Mouse (Mus musculus) lung, postnatal 36 days (tissue): ENCODE data around the gene Arid3a.
"Not testable (repeated sequence)": the region's sequence is repeated elsewhere in the genome, so short reads cannot be mapped to it uniquely, and the experiment has no call there.

ENCODE experiments used
- DNase-seq: peaks from one replicate; pipeline ENCODE4 v3.0.0; 2022; ENCODE audit warnings: mixed read lengths

Gene Arid3a

GRCm38 (mm10) chr10:79926491-79927323 lies at the start of gene Arid3a:
Arid3a (plus strand) TSS chr10:79927043.
- peak; percentile 92 for DNase-seq

DNA sequence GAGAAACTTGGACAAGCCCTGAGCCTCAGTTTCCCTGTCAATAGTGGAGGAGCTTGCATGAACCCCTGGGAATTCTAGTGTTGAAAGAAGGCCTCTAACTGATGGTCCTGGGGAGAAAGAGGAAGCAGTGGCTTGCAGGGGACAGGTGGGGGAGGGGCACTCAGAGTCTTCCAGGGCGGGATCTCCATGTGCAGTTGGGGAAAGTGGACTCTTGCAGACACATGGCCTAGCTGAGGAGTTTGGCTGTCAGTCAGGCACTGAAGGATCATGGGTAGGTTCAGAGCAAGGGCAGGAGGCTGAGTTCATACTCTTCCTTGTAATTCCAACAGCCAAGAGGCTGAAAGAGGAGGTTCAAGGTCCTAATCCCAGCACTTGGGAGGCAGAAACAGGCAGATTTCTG lies 49.7 kb upstream of the Arid3a start:
- no peak for DNase-seq

DNA sequence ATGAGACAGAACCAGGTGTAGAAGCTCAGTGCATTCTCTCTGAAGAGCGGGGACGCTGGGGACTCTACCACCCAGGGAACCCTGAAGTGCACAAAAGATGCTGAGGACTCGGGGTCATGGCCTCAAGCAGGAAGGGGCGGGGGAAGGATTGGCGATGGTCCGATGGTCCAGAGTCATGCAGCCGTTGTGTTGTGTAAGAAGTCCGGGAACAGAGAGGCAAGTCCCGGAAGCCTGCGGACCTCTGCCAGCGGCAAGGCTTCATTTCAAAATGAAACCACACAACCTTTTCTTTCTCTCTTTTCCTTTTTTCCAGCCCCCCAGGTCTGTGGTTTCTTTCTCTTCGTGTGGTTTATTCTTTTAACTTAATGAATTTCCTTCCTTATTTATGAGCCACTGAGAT lies 49.1 kb upstream of the Arid3a start:
- DNase-seq: peak; percentile 81

DNA sequence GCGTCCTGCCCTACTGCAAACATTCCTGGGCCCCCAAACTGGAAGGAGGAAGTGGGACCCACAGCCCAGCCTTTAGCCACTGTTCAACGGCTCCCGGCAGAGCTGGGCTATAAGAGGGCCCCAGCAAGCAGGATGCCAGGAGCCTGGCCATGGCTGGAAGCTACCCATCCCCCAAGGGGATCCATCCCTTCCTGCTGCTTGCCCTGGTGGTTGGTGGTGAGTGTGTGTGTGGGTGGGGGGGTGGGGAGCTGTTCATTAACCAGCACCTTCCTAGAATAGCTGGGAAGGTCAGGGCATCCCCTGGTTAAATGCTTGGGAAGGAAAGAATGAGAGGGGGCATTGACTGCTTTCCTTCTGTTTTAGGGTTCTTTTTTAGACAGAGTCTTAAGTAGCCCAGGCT lies 47.3 kb upstream of the Arid3a start:
- DNase-seq: no peak

DNA sequence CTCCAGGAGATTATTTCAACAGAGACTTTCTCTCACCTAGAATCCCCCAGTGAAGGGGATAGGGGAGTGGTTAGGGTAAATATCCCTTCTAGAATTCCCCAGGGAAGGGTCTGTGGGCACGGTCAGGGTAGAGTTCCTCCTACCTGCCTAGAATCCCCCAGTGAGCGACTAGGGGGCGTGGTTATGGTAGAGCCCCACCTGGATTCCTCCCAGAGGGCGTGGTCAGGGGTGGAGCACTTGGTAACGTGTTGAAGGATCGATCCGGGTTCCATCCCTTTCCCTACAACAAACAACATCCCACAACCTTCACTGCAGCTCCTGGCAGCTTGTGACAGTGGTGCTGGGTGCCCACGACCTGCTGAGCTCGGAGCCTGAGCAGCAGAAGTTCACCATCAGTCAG lies 46.1 kb upstream of the Arid3a start:
- peak; percentile 31 for DNase-seq

- peak; percentile 34 for DNase-seq
Observed at GRCm38 (mm10) chr10:79881981-79882380, 44.9 kb upstream of the Arid3a start.

DNA sequence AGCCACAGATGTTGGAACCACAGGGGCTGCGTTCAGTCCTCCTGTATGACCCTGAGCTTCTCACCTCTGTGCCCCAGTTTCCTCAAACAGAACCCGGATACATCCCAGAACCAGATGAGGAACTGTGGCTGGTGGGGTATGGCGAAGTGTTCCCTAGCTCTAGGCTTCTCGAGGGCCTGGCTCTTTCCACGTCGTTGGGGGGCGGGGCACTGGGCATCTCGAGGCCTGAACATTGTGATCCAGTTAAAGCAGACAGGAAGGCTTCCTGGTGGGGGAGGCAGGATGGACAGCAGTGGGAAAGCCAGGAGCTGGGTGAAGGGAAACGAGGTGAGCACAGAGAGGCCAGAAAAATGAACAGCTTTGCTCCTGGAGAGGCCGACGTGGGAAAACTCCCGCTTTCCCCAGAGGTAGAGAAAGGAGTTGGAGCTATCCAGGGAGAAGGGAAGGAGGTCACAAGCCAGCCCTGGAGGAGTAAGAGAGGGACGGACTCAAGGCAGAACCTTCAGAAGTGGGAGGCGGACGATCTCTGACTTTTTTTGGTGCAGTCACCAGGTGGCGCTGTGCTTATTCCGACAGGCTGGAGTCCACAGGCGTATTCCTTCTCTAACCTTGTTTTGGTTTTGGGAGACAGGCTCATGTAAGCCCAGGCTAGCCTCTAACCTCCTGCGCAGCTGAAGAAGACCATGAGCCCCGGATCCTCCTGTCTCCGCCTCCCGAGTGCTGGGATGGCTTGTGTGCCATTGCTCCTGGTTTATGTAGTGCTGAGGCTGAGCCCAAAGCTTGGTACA lies 43.4 kb upstream of the Arid3a start:
- peak; percentile 93 for DNase-seq

DNA sequence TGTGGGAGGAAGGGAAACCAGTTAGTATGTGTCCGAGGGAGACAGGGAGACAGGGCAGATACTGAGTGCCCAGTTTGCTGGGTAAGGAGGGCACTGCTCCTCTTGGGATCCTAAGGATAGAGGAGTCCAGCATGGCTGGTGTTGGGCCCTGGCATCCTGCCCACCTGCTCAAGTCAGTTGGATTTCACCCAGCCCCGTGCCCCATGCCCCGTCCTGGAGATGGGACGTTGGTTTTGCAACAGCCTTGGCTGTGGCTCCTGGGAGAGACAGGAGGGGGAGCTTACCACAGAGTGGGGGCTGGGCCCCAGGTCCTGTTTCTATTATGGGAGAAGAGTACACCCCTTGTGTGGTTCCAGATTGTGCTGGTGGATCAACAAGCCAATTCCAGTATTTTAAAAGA lies 42.4 kb upstream of the Arid3a start:
- DNase-seq: peak; percentile 75

- not testable (repeated sequence) for DNase-seq
Observed at GRCm38 (mm10) chr10:79884938-79885337, 41.9 kb upstream of the Arid3a start.

GRCm38 (mm10) chr10:79886054-79886453 lies 40.8 kb upstream of the Arid3a start, which contains the start of gene Elane:
Elane (plus strand) TSS chr10:79886247.
- no peak for DNase-seq

DNA sequence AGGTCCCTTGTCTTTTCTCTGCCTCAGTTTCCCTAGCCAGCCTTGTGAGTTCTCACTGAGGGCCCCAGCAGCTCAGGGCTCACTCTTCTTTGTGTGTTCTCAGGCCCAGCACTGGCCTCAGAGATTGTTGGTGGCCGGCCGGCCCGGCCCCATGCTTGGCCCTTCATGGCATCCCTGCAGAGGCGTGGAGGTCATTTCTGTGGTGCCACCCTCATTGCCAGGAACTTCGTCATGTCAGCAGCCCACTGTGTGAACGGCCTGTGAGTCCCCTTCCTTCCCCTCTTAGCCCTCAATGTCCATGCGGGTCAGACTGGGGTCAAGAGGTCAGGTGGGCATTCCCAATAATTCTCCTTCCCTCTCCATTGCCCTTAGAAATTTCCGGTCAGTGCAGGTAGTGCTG lies 40.2 kb upstream of the Arid3a start:
- DNase-seq: no peak

DNA sequence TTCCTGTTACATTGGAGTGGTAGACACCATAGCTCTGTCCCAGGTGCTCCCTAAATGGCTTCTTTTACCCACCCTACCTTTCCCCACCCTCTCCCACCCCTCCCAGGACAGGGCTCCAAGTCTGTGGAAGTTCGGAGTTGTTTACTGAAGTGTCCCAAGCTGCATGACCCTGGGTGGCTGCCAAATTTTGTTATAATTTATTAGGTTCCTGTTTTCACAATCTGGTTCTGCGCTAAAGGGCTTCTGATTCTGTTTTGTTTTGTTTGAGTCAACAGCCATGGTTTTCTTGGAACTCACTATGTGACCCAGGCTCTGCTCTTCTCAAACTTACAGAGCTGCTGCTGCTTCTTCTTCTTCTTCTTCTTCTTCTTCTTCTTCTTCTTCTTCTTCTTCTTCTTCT lies 37.5 kb upstream of the Arid3a start:
- DNase-seq: peak; percentile 67

- DNase-seq: no peak
Observed at GRCm38 (mm10) chr10:79890670-79891069, 36.2 kb upstream of the Arid3a start, which contains the start of gene Cfd. Cfd (plus strand) TSS chr10:79890853.

- DNase-seq: peak; percentile 90
Observed at GRCm38 (mm10) chr10:79892451-79893118, 34.3 kb upstream of the Arid3a start.

GRCm38 (mm10) chr10:79896306-79896705 lies 30.5 kb upstream of the Arid3a start:
- peak; percentile 35 for DNase-seq

DNA sequence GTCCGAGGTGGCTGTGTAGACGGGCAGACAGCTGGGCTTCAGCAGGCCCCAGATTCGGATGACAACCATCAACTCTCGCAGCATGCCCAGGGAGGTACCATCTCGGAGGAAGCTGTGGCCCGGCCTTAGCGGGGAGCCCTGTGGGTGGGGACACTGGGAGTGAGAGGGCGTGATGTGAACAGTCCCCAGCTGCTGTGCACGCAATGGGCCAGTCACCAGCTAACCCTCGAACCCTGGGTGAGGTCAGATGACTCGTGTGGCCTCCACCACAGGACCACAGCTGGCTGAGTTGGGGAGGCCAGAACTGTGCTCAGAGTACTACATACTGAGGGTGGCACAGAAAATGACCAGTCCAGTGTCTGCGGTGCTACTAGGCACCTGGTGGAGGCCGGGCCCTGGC lies 30.0 kb upstream of the Arid3a start:
- peak; percentile 70 for DNase-seq

DNA sequence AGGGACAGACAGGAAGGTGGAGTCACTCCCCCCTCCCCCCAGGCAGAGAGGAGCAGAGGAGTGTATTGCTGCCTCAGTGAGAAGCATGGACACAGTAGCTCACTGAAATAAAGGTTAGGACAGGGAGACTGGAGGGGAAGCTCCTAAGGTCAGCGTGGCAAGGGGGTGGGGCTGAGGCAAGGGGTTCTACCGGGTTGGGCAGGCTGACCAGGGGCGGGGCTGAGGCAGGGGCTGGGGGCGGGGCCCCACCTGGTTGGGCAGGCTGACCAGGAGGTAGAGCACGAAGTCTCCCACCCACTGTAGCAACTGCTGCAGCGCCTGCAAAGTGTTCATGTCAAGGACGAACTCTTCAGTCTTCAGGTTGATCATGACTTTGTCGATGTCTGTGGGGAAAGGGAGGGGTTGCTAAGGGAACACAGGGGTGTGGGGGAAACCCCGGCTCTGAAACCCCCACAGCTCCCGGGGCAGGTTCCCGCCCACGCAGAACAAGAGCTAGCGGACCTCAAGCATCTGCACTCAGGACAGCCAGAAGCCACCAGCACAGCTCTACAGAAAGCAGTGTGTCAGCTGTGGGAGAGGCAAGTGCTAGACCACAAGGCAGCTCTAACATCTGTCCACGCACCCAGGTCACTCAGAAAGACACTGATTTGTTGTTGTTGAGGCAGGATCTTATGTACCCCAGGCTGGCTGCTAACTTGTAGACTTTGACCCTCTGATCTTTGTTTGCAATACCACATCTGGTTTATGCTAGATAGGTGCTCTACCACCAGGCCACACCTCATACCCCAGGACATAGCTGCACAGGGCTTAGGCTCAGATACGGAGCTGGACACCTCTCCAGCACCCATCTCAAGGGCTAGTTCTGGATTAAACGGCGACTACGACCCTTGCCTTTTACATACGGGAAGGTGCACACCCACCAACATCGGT lies 29.3 kb upstream of the Arid3a start:
- DNase-seq: no peak

- no peak for DNase-seq
Observed at GRCm38 (mm10) chr10:79900951-79901410, 25.9 kb upstream of the Arid3a start.

GRCm38 (mm10) chr10:79906712-79907111 lies 20.1 kb upstream of the Arid3a start:
- no peak for DNase-seq

DNA sequence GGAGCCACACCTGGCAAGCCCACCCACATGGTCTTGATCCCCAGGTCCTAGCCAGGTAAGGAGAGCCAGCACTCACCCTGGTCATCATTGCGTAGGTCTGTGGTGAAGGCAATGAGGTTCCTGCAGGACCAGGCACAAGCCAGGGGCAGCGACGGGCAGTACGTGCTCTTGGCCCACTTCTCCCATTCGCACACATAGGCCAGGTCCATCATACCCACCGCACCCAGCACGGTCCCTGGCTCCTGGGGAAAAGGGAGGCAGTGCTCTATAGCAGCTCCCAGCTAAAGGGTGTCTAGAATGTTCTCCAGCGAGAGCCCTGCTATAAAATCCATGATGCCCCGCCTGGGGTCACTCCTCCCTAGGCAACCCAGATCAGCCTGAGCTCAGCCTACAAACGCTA lies 19.4 kb upstream of the Arid3a start:
- DNase-seq: no peak

DNA sequence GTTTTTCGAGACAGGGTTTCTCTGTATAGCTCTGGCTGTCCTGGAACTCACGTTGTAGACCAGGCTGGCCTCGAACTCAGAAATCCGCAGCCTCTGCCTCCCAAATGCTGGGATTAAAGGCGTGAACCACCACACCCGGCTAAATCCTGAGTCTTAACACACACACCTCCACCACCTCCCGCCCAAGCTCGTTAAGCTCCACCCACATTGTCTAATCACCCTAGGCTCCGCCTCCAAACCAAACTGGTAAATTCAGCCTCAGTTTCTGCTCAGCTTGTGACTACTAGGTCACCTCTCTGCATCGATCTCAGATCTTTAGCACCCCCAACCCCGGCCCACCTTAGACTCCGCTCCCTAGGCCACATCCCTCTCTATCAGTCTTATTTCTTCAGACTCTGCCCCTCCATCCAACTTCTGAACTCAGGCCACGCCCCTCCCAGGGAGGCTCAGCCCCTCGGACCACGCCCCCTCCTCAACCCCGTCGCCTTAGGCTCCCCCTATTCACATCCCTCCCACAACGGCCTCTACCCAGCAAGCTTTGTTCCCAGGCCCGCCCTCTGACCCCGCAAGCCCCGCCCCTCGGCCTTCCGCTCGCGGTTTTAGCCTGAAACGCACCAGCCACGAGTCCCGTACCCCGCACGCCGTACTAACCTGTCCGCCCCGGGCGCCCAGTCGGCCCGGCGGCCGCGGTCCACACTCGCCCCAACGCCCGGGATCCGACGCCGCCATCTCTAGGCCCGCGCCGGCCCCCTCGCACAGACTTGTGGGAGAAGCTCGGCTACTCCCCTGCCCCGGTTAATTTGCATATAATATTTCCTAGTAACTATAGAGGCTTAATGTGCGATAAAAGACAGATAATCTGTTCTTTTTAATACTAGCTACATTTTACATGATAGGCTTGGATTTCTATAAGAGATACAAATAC lies 18.4 kb upstream of the Arid3a start, which contains the start of gene Med16:
TSS of gene Med16 (minus strand) at position 757 of the 925 bp plus-strand sequence.
- peak; percentile 98 for DNase-seq
